Mouse (Mus musculus) midbrain, embryonic 16.5 days (tissue): ENCODE data around the gene Gm10203. TPM values are rescaled to one million over a fixed set of nuclear protein-coding genes. Genes with fewer than 3 reads are reported as not detected.

Experiments
- ATAC-seq: fragments of 200-750 bp; cut with Nextera tagmentation; 2 replicates; pipeline ENCODE4 v1.8.0; 2017; ENCODE audit warnings: moderate TSS enrichment
- H3K27ac ChIP-seq: fragments of 300-500 bp; sonication (generic); 2 replicates; pipeline ENCODE4 v1.5.1; 2014; ENCODE audit warnings: mild to moderate bottlenecking, low read length, mixed read lengths
- H3K27me3 ChIP-seq: fragments of 300-500 bp; sonication (generic); 2 replicates; pipeline ENCODE4 v1.6.1; 2014; ENCODE audit warnings: low read depth, low read length, mixed read lengths; ENCODE audit not compliant: control insufficient read depth, insufficient read depth
- H3K36me3 ChIP-seq: fragments of 300-500 bp; sonication (generic); 2 replicates; pipeline ENCODE4 v1.6.1; 2014; ENCODE audit warnings: mild to moderate bottlenecking, low read length, moderate library complexity, mixed read lengths; ENCODE audit not compliant: control insufficient read depth, insufficient read depth
- H3K4me1 ChIP-seq: fragments of 300-500 bp; sonication (generic); 2 replicates; pipeline ENCODE4 v1.6.1; 2014; ENCODE audit warnings: mild to moderate bottlenecking, low read length, mixed read lengths; ENCODE audit not compliant: control insufficient read depth, insufficient read depth
- H3K4me2 ChIP-seq: fragments of 300-500 bp; sonication (generic); 2 replicates; pipeline ENCODE4 v1.6.1; 2014; ENCODE audit warnings: mild to moderate bottlenecking, low read length, mixed read lengths
- H3K4me3 ChIP-seq: fragments of 300-500 bp; sonication (generic); 2 replicates; pipeline ENCODE4 v1.5.1; 2014; ENCODE audit warnings: low read depth, mild to moderate bottlenecking, low read length, moderate library complexity, mixed read lengths
- H3K9ac ChIP-seq: fragments of 300-500 bp; sonication (generic); 2 replicates; pipeline ENCODE4 v1.6.1; 2014; ENCODE audit warnings: low read depth, low read length, mixed read lengths
- H3K9me3 ChIP-seq: fragments of 300-500 bp; sonication (generic); replicated peaks from 2 replicates; pipeline ENCODE4 v1.6.1; 2014; ENCODE audit warnings: mild to moderate bottlenecking, low read length, mixed read lengths; ENCODE audit not compliant: control insufficient read depth, poor library complexity, severe bottlenecking
- WGBS: fragments of 180-500 bp; shearing (Covaris S2); extraction: QIAGEN DNeasy Blood & Tissue Kit; methylation state at CpG from one replicate; pipeline ENCODE4 v1.1.7; 2014; 5-methylcytosine and 5-hydroxymethylcytosine counted together
- polyA plus RNA-seq: library from polyadenylated mRNA; unstranded; fragments of >200 nt; fragmentation: Nextera tagmentation; extraction: Ambion mirVana; gene quantifications from 2 replicates; pipeline ENCODE4 v1.2.1, GENCODE M21; 2015

The Gm10203 gene
- polyA plus RNA-seq, 1 experiment from 2014 or later = not detected

GRCm38 (mm10) chr6:149141393-149142173 lies 11.6 kb downstream of the Gm10203 start:
- peaks cover 8% of the 10 kb centered on the region for H3K4me1 ChIP-seq
- no peaks in the 10 kb centered on the region for H3K36me3 ChIP-seq
- H3K27ac ChIP-seq = no peak overlapping the region
- H3K27me3 ChIP-seq = no peaks in the 10 kb centered on the region
- WGBS = 4% methylated on average over 36 of the region's 36 CpGs
- no peaks in the 10 kb centered on the region for H3K9me3 ChIP-seq
- peak; percentile 95 for ATAC-seq
- peak overlapping the region; percentile 83 for H3K4me2 ChIP-seq
- peak overlapping the region; percentile 44 for H3K4me3 ChIP-seq
- H3K9ac ChIP-seq = peak overlapping the region; percentile 56

- Histone ChIP-seq H3K4me3 (no peak overlapping the region), H3K4me2 (no peak overlapping the region)
- WGBS = 97% methylated on average over 1 of the region's 1 CpGs
Measured at GRCm38 (mm10) chr6:149145143-149145542, 15.2 kb downstream of the Gm10203 start.

GRCm38 (mm10) chr6:149148436-149149229 lies 18.7 kb downstream of the Gm10203 start:
- no peak overlapping the region for H3K4me2 ChIP-seq
- ATAC-seq = no peak
- no peak overlapping the region for H3K4me3 ChIP-seq
- H3K9ac ChIP-seq = no peak overlapping the region
- H3K9me3 ChIP-seq = no peaks in the 10 kb centered on the region
- H3K4me1 ChIP-seq = no peaks in the 10 kb centered on the region
- H3K27ac ChIP-seq = no peak overlapping the region
- H3K27me3 ChIP-seq = no peaks in the 10 kb centered on the region
- 94% methylated on average over 7 of the region's 7 CpGs for WGBS
- peaks cover 4% of the 10 kb centered on the region; the same call in 1 of the 2 replicates for H3K36me3 ChIP-seq

More at GRCm38 (mm10) chr6:149145143-149145542, 15.2 kb downstream of the Gm10203 start:
- no peak overlapping the region for H3K27ac ChIP-seq
- H3K9me3 ChIP-seq = no peaks in the 10 kb centered on the region
- ATAC-seq = no peak
- no peaks in the 10 kb centered on the region for H3K36me3 ChIP-seq
- peaks cover 8% of the 10 kb centered on the region for H3K4me1 ChIP-seq
- H3K9ac ChIP-seq = no peak overlapping the region
- no peaks in the 10 kb centered on the region for H3K27me3 ChIP-seq

- Histone ChIP-seq H3K36me3 (peaks cover 10% of the 10 kb centered on the region), H3K9me3 (no peaks in the 10 kb centered on the region), H3K4me2 (no peak overlapping the region), H3K27me3 (no peaks in the 10 kb centered on the region), H3K27ac (no peak overlapping the region), H3K4me1 (peaks cover 3% of the 10 kb centered on the region; the same call in 1 of the 2 replicates), H3K4me3 (no peak overlapping the region), H3K9ac (no peak overlapping the region)
- WGBS = 98% methylated on average over 2 of the region's 2 CpGs
- ATAC-seq = no peak
Measured at GRCm38 (mm10) chr6:149152119-149152518, 22.1 kb downstream of the Gm10203 start.

- Histone ChIP-seq H3K27ac (no peak overlapping the region), H3K36me3 (peaks cover 17% of the 10 kb centered on the region), H3K9me3 (no peaks in the 10 kb centered on the region), H3K4me1 (peaks cover 3% of the 10 kb centered on the region; the same call in 1 of the 2 replicates), H3K9ac (no peak overlapping the region), H3K27me3 (no peaks in the 10 kb centered on the region), H3K4me2 (no peak overlapping the region), H3K4me3 (no peak overlapping the region)
- ATAC-seq = no peak
- 47% methylated on average over 6 of the region's 6 CpGs for WGBS
Measured at GRCm38 (mm10) chr6:149153473-149154115, 23.6 kb downstream of the Gm10203 start.

GRCm38 (mm10) chr6:149154116-149155030 lies 24.4 kb downstream of the Gm10203 start:
- 0 out of 2 replicates have a peak, but pooled peaks have one; percentile 32 for ATAC-seq
- Histone ChIP-seq H3K4me2 (no peak overlapping the region), H3K9me3 (no peaks in the 10 kb centered on the region), H3K4me1 (peaks cover 3% of the 10 kb centered on the region; the same call in 1 of the 2 replicates), H3K4me3 (no peak overlapping the region), H3K27ac (0 out of 2 replicates have a peak overlapping the region, but pooled peaks have one; percentile 22), H3K9ac (no peak overlapping the region), H3K27me3 (no peaks in the 10 kb centered on the region), H3K36me3 (peaks cover 22% of the 10 kb centered on the region)
- 14% methylated on average over 8 of the region's 8 CpGs for WGBS

GRCm38 (mm10) chr6:149155031-149155841 lies 25.3 kb downstream of the Gm10203 start:
- peaks cover 3% of the 10 kb centered on the region; the same call in 1 of the 2 replicates for H3K4me1 ChIP-seq
- no peak overlapping the region for H3K9ac ChIP-seq
- ATAC-seq = no peak
- WGBS = 69% methylated on average over 3 of the region's 3 CpGs
- no peak overlapping the region for H3K4me2 ChIP-seq
- H3K4me3 ChIP-seq = no peak overlapping the region
- H3K27ac ChIP-seq = no peak overlapping the region
- no peaks in the 10 kb centered on the region for H3K27me3 ChIP-seq
- peaks cover 22% of the 10 kb centered on the region for H3K36me3 ChIP-seq
- H3K9me3 ChIP-seq = no peaks in the 10 kb centered on the region
